Mouse (Mus musculus) liver, embryonic 16.5 days (tissue): ENCODE measurements around the gene Parp9. TPM values are rescaled to one million over a fixed set of nuclear protein-coding genes. Genes with fewer than 3 reads are reported as not detected.
"Not testable (repeated sequence)": the region's sequence is repeated elsewhere in the genome, so short reads cannot be mapped to it uniquely, and the experiment has no call there.

Experiments used
- ATAC-seq: fragments of 200-750 bp; cut with Nextera tagmentation; 2 replicates; pipeline ENCODE4 v1.8.0; 2017; ENCODE audit warnings: low read depth, mild to moderate bottlenecking, moderate number of reproducible peaks, moderate library complexity
- H3K27ac ChIP-seq: fragments of 300-500 bp; sonication (generic); 2 replicates; pipeline ENCODE4 v1.5.1; 2014; ENCODE audit warnings: mild to moderate bottlenecking, low read length
- H3K27me3 ChIP-seq: fragments of 300-500 bp; sonication (generic); 2 replicates; pipeline ENCODE4 v1.6.1; 2014; ENCODE audit warnings: low read depth, low read length, mixed read lengths; ENCODE audit not compliant: control insufficient read depth, insufficient read depth
- H3K36me3 ChIP-seq: fragments of 300-500 bp; sonication (generic); 2 replicates; pipeline ENCODE4 v1.6.1; 2014; ENCODE audit warnings: mild to moderate bottlenecking; ENCODE audit not compliant: control insufficient read depth, insufficient read depth
- H3K4me1 ChIP-seq: fragments of 300-500 bp; sonication (generic); 2 replicates; pipeline ENCODE4 v1.6.1; 2014; ENCODE audit warnings: low read depth, low read length, mixed read lengths; ENCODE audit not compliant: control insufficient read depth
- H3K4me2 ChIP-seq: fragments of 300-500 bp; sonication (generic); 2 replicates; pipeline ENCODE4 v1.6.1; 2014; ENCODE audit warnings: low read depth, low read length, mixed read lengths
- H3K4me3 ChIP-seq: fragments of 300-500 bp; sonication (generic); 2 replicates; pipeline ENCODE4 v1.5.1; 2014; ENCODE audit warnings: low read depth, mild to moderate bottlenecking, low read length
- H3K9ac ChIP-seq: fragments of 300-500 bp; sonication (generic); 2 replicates; pipeline ENCODE4 v1.6.1; 2014; ENCODE audit warnings: low read depth, low read length
- H3K9me3 ChIP-seq: fragments of 300-500 bp; sonication (generic); replicated peaks from 2 replicates; pipeline ENCODE4 v1.6.1; 2016; ENCODE audit warnings: low read length; ENCODE audit not compliant: control insufficient read depth
- WGBS: fragments of 180-500 bp; shearing (Covaris S2); extraction: QIAGEN DNeasy Blood & Tissue Kit; methylation state at CpG from one replicate; pipeline ENCODE4 v1.1.7; 2014; ENCODE audit not compliant: insufficient replicate concordance; 5-methylcytosine and 5-hydroxymethylcytosine counted together
- polyA plus RNA-seq: library from polyadenylated mRNA; unstranded; fragments of >200 nt; fragmentation: Nextera tagmentation; extraction: Ambion mirVana; gene quantifications from 2 replicates; pipeline ENCODE4 v1.2.1, GENCODE M21; 2015

The Parp9 gene
- polyA plus RNA-seq, 1 experiment from 2014 or later = 7.7 TPM

GRCm38 (mm10) chr16:35978450-35978849 lies 40.2 kb downstream of the Parp9 start, which contains the start of gene Kpna1:
Gene Kpna1 (plus strand): TSS chr16:35978750.
- H3K27ac ChIP-seq, H3K9me3 ChIP-seq, H3K4me3 ChIP-seq, H3K36me3 ChIP-seq, H3K4me2 ChIP-seq, H3K9ac ChIP-seq, H3K4me1 ChIP-seq, ATAC-seq, H3K27me3 ChIP-seq: not testable (repeated sequence)
- WGBS = 80% methylated on average over 1 of the region's 1 CpGs

- 45% methylated on average over 19 of the region's 19 CpGs for WGBS
- Histone ChIP-seq H3K9me3 (no peaks in the 10 kb centered on the region), H3K4me2 (peak overlapping the region; percentile 15; the same call in 1 of the 2 replicates), H3K27ac (peak overlapping the region; percentile 1; the same call in 1 of the 2 replicates), H3K36me3 (no peaks in the 10 kb centered on the region), H3K4me3 (no peak overlapping the region), H3K4me1 (peaks cover 18% of the 10 kb centered on the region), H3K9ac (no peak overlapping the region), H3K27me3 (no peaks in the 10 kb centered on the region)
- ATAC-seq = peak; percentile 81
Measured at GRCm38 (mm10) chr16:35981363-35981821, 43.1 kb downstream of the Parp9 start.

- WGBS = 2% methylated on average over 15 of the region's 15 CpGs
- peak overlapping the region; percentile 100 for H3K27ac ChIP-seq
Measured at GRCm38 (mm10) chr16:35982506-35982901, 44.2 kb downstream of the Parp9 start.

GRCm38 (mm10) chr16:35982902-35983516 lies 44.7 kb downstream of the Parp9 start:
- H3K27me3 ChIP-seq = no peaks in the 10 kb centered on the region
- H3K4me3 ChIP-seq = peak overlapping the region; percentile 88
- H3K27ac ChIP-seq = peak overlapping the region; percentile 100
- H3K4me2 ChIP-seq = peak overlapping the region; percentile 93
- WGBS = 0% methylated on average over 54 of the region's 54 CpGs
- peaks cover 23% of the 10 kb centered on the region for H3K4me1 ChIP-seq
- H3K9ac ChIP-seq = peak overlapping the region; percentile 97
- no peaks in the 10 kb centered on the region for H3K36me3 ChIP-seq
- ATAC-seq = peak; percentile 83
- H3K9me3 ChIP-seq = no peaks in the 10 kb centered on the region

More at GRCm38 (mm10) chr16:35982506-35982901, 44.2 kb downstream of the Parp9 start:
- no peaks in the 10 kb centered on the region for H3K9me3 ChIP-seq
- H3K4me2 ChIP-seq = peak overlapping the region; percentile 93
- no peaks in the 10 kb centered on the region for H3K36me3 ChIP-seq
- H3K4me3 ChIP-seq = peak overlapping the region; percentile 88
- ATAC-seq = no peak
- peak overlapping the region; percentile 97 for H3K9ac ChIP-seq
- no peaks in the 10 kb centered on the region for H3K27me3 ChIP-seq
- peaks cover 23% of the 10 kb centered on the region for H3K4me1 ChIP-seq

GRCm38 (mm10) chr16:35983517-35984101 lies 45.3 kb downstream of the Parp9 start:
- Histone ChIP-seq H3K9ac (peak overlapping the region; percentile 97), H3K4me3 (peak overlapping the region; percentile 88), H3K4me2 (peak overlapping the region; percentile 76), H3K4me1 (peaks cover 23% of the 10 kb centered on the region), H3K27ac (peak overlapping the region; percentile 100), H3K27me3 (no peaks in the 10 kb centered on the region), H3K9me3 (no peaks in the 10 kb centered on the region), H3K36me3 (no peaks in the 10 kb centered on the region)
- under 1% methylated on average over 65 of the region's 86 CpGs for WGBS
- ATAC-seq = peak; percentile 71

GRCm38 (mm10) chr16:35984471-35984870 lies 46.2 kb downstream of the Parp9 start:
- peak overlapping the region; percentile 76 for H3K4me2 ChIP-seq
- peak overlapping the region; percentile 97 for H3K9ac ChIP-seq
- no peaks in the 10 kb centered on the region for H3K36me3 ChIP-seq
- H3K27ac ChIP-seq = peak overlapping the region; percentile 100
- H3K9me3 ChIP-seq = no peaks in the 10 kb centered on the region
- no peaks in the 10 kb centered on the region for H3K27me3 ChIP-seq
- peaks cover 23% of the 10 kb centered on the region for H3K4me1 ChIP-seq
- no peak for ATAC-seq
- H3K4me3 ChIP-seq = peak overlapping the region; percentile 88
- WGBS = 14% methylated on average over 3 of the region's 3 CpGs

- WGBS = 38% methylated on average over 1 of the region's 1 CpGs
- H3K9me3 ChIP-seq = no peaks in the 10 kb centered on the region
- H3K27ac ChIP-seq = no peak overlapping the region
- no peaks in the 10 kb centered on the region for H3K36me3 ChIP-seq
- H3K4me3 ChIP-seq = no peak overlapping the region
- H3K4me2 ChIP-seq = no peak overlapping the region
- H3K9ac ChIP-seq = no peak overlapping the region
- H3K27me3 ChIP-seq = no peaks in the 10 kb centered on the region
- H3K4me1 ChIP-seq = peaks cover 16% of the 10 kb centered on the region
- no peak for ATAC-seq
Measured at GRCm38 (mm10) chr16:35987930-35988329, 49.7 kb downstream of the Parp9 start.

- Histone ChIP-seq H3K9me3 (no peaks in the 10 kb centered on the region), H3K27ac (no peak overlapping the region), H3K4me3 (no peak overlapping the region), H3K36me3 (no peaks in the 10 kb centered on the region), H3K9ac (no peak overlapping the region), H3K4me1 (no peaks in the 10 kb centered on the region; the same call in 1 of the 2 replicates), H3K27me3 (no peaks in the 10 kb centered on the region), H3K4me2 (no peak overlapping the region)
- whole genome bisulfite sequencing = 55% methylated on average over 1 of the region's 1 CpGs
- no peak for ATAC-seq
Measured at GRCm38 (mm10) chr16:35992391-35992790, 54.1 kb downstream of the Parp9 start.

GRCm38 (mm10) chr16:35993316-35993715 lies 55.0 kb downstream of the Parp9 start:
- no peak overlapping the region for H3K9ac ChIP-seq
- no peaks in the 10 kb centered on the region for H3K9me3 ChIP-seq
- no peak for ATAC-seq
- H3K27ac ChIP-seq = no peak overlapping the region
- H3K4me3 ChIP-seq = no peak overlapping the region
- WGBS = 85% methylated on average over 3 of the region's 3 CpGs
- H3K27me3 ChIP-seq = no peaks in the 10 kb centered on the region
- no peak overlapping the region for H3K4me2 ChIP-seq
- H3K36me3 ChIP-seq = no peaks in the 10 kb centered on the region
- no peaks in the 10 kb centered on the region; the same call in 1 of the 2 replicates for H3K4me1 ChIP-seq
